Mouse (Mus musculus) stomach, postnatal 0 days (tissue): ENCODE data around the gene Trip13.

Source experiments
- CTCF ChIP-seq: IDR thresholded peaks from 2 replicates; pipeline ENCODE4 v1.5.1; 2016; ENCODE audit warnings: antibody characterized with exemption, low read depth, mild to moderate bottlenecking, moderate library complexity
- EP300 ChIP-seq: optimal IDR thresholded peaks from 2 replicates; pipeline ENCODE3; 2016; ENCODE audit warnings: antibody characterized with exemption

DNA sequence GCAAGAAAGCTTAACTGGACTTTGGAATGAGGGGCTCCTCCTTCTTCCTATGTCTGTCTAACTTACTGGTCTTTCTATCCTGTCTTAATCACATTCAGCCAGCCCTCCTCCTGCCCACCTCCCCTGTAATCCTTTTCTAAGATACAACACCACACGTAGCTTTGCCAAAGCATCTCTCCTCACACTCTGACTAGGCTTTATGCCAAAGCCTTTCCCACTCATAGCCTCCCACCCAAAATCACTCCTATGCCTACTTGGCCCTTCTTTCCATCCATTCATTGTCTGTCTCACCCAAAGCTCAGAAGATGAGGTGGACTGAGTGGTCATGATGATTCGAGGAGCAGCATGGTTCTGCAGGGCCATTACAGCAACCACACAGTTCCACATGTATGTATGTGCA is 65.4 kb downstream of the Trip13 start:
- TF ChIP-seq CTCF (no peak), EP300 (no peak)
